Mouse (Mus musculus) ES-E14 (cell line): ENCODE measurements around the gene Adad2.

ENCODE experiments used
- CHD2 ChIP-seq: IDR thresholded peaks from 2 replicates; pipeline ENCODE4 v1.6.1; 2014; ENCODE audit warnings: mild to moderate bottlenecking, low read depth, low read length, inconsistent platforms
- HCFC1 ChIP-seq: IDR thresholded peaks from 2 replicates; pipeline ENCODE4 v1.6.1; 2012; ENCODE audit warnings: low read length, inconsistent platforms, borderline replicate concordance; ENCODE audit not compliant: insufficient read depth
- MAFK ChIP-seq: IDR thresholded peaks from 2 replicates; pipeline ENCODE4 v1.6.1; 2014; ENCODE audit warnings: mild to moderate bottlenecking, low read depth, low read length, inconsistent platforms; ENCODE audit not compliant: insufficient read depth
- ZC3H11A ChIP-seq: IDR thresholded peaks from 2 replicates; pipeline ENCODE4 v1.6.1; 2012; ENCODE audit warnings: low read depth, mild to moderate bottlenecking, inconsistent platforms, low read length, borderline replicate concordance
- ZNF384 ChIP-seq: IDR thresholded peaks from 2 replicates; pipeline ENCODE4 v1.6.1; 2012; ENCODE audit warnings: low read depth, low read length, inconsistent platforms

- TF ChIP-seq ZC3H11A (no peak), CHD2 (no peak), HCFC1 (no peak), ZNF384 (no peak), MAFK (no peak)
These were observed 13.2 kb downstream of the Adad2 start for GRCm38 (mm10) chr8:119625788-119626187.
